Mouse (Mus musculus) lung, embryonic 14.5 days (tissue): ENCODE results near the gene Ostm1. TPM values are rescaled to one million over a fixed set of nuclear protein-coding genes. Genes with fewer than 3 reads are reported as not detected.
A peak's percentile ranks its signal among the peaks of the same experiment; 100 is the strongest.

Experiments used
- ATAC-seq: fragments of 200-750 bp; cut with Nextera tagmentation; 2 replicates; pipeline ENCODE4 v1.8.0; 2017; ENCODE audit warnings: mild to moderate bottlenecking, moderate TSS enrichment, moderate library complexity; ENCODE audit not compliant: insufficient read depth
- DNase-seq: peaks from one replicate; pipeline ENCODE4 v3.0.0-alpha.2; 2015
- H3K27ac ChIP-seq: fragments of 300-500 bp; sonication (generic); 2 replicates; pipeline ENCODE4 v1.5.1; 2014; ENCODE audit warnings: low read depth, mild to moderate bottlenecking, moderate library complexity
- H3K27me3 ChIP-seq: fragments of 300-500 bp; sonication (generic); 2 replicates; pipeline ENCODE4 v1.6.1; 2014; ENCODE audit warnings: low read length, control low read depth; ENCODE audit not compliant: insufficient read depth
- H3K36me3 ChIP-seq: fragments of 300-500 bp; sonication (generic); 2 replicates; pipeline ENCODE4 v1.6.1; 2014; ENCODE audit warnings: control low read depth; ENCODE audit not compliant: insufficient read depth
- H3K4me1 ChIP-seq: fragments of 300-500 bp; sonication (generic); 2 replicates; pipeline ENCODE4 v1.6.1; 2014; ENCODE audit warnings: antibody characterized with exemption, control low read depth; ENCODE audit not compliant: insufficient read depth
- H3K4me2 ChIP-seq: fragments of 300-500 bp; sonication (generic); 2 replicates; pipeline ENCODE4 v1.6.1; 2014; ENCODE audit warnings: mild to moderate bottlenecking
- H3K4me3 ChIP-seq: fragments of 300-500 bp; sonication (generic); 2 replicates; pipeline ENCODE4 v1.5.1; 2014; ENCODE audit warnings: low read depth, low read length
- H3K9ac ChIP-seq: fragments of 300-500 bp; sonication (generic); 2 replicates; pipeline ENCODE4 v1.6.1; 2014
- H3K9me3 ChIP-seq: fragments of 300-500 bp; sonication (generic); 2 replicates; pipeline ENCODE4 v1.6.1; 2016; ENCODE audit warnings: low read depth, low read length, control low read depth
- CTCF ChIP-seq: IDR thresholded peaks from 2 replicates; pipeline ENCODE4 v1.5.1; 2016; ENCODE audit warnings: antibody characterized with exemption, low read depth
- WGBS: fragments of 180-500 bp; shearing (Covaris S2); extraction: QIAGEN DNeasy Blood & Tissue Kit; methylation state at CpG from one replicate; pipeline ENCODE4 v1.1.7; 2014; 5-methylcytosine and 5-hydroxymethylcytosine counted together
- polyA plus RNA-seq: library from polyadenylated mRNA; unstranded; fragments of >200 nt; fragmentation: Nextera tagmentation; extraction: Ambion mirVana; gene quantifications from 2 replicates; pipeline ENCODE4 v1.2.1, GENCODE M21; 2014

The Ostm1 gene
- polyA plus RNA-seq, 1 experiment from 2014 or later, result 10.7 TPM

DNA sequence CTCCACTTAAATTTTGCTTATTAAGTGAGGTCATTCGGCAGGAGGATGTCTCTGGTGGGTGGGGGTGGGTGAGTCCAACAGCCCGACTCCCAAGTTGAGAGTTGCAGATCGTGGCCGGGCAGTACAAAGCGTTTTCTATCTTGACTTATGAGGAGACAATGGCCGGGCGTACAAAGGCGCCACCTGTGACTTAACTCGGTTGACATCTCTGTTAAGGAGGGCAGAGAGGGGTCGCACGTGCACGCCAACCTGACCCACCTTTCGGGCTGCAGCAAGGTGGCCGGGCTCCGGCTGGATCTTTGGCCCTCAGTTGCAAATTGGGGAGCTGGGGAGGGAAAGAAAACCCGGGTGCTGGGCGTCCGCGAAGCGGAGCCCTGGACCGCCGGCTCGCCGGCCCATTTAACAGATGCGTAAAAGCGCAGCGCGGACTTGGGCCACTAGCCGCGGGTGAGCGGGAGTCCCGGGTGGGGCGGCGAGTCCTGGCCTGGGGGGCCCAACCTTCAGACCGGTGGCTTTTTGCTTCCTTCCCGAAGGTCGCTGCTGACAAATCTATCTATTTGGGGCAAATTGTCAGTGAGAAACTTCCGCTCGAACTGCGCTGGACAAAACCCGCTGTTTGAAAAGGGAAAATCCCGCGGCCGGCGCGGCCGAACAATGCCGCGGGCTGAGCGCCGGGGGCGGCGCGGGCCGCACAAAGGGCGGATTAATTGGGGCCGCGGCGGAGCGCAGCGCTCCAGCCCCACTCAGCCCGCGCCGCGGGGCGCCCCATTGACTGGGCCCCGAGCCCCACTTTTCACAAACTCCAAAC is 7.8 kb downstream of the Ostm1 start:
- peak overlapping the region; percentile 45 for H3K4me2 ChIP-seq
- H3K9me3 ChIP-seq, result no peaks in the 10 kb centered on the region
- no peaks in the 10 kb centered on the region for H3K36me3 ChIP-seq
- no peak overlapping the region for H3K27ac ChIP-seq
- peak overlapping the region; percentile 28 for H3K4me3 ChIP-seq
- H3K27me3 ChIP-seq, result peaks cover 96% of the 10 kb centered on the region
- no peak overlapping the region; the same call in 1 of the 2 replicates for H3K9ac ChIP-seq
- no peak for ATAC-seq
- no peaks in the 10 kb centered on the region for H3K4me1 ChIP-seq
- under 1% methylated on average over 67 of the region's 67 CpGs for WGBS
- DNase-seq, result no peak
- TF ChIP-seq CTCF, result no peak

DNA sequence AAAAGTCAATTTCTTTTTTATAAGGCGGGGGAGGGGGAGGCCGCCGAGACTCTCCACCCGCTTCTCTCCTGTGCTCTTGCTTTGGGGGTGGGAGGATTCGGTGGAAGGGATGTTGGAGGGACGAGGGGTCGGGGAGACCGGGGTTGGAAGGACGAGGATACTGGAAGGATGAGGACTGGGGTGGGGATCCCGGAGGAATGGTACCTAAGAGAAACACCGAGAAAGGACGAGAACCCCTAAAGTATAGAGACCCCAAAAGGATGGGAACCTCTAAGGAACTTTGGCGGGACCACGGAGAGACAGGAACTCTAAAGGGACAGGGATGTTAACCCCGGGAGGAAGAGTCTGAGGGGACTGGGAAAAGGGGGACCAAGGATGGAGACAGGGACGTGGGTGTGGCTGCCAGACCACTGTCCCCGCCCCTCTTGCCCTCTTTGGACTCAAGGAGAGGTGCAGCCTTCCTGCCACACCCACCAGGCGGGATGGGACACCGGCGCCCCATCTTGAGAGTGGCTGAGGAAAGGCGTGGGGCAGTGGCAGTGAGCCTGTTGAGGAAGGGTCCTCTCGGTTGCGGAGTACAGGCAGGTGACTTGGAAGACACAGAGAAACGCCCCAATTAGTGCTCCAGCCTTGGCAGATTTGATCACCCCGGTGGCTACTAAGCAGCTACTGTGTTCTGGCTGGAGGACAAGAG is 8.5 kb downstream of the Ostm1 start:
- DNase-seq (no peak), ATAC-seq (no peak)
- WGBS, result under 1% methylated on average over 25 of the region's 25 CpGs
- Histone ChIP-seq H3K27ac (no peak overlapping the region), H3K4me2 (peak overlapping the region; percentile 45), H3K9ac (no peak overlapping the region), H3K4me3 (peak overlapping the region; percentile 28), H3K27me3 (peaks cover 89% of the 10 kb centered on the region), H3K36me3 (no peaks in the 10 kb centered on the region), H3K4me1 (no peaks in the 10 kb centered on the region), H3K9me3 (no peaks in the 10 kb centered on the region)
- TF ChIP-seq CTCF, result no peak

DNA sequence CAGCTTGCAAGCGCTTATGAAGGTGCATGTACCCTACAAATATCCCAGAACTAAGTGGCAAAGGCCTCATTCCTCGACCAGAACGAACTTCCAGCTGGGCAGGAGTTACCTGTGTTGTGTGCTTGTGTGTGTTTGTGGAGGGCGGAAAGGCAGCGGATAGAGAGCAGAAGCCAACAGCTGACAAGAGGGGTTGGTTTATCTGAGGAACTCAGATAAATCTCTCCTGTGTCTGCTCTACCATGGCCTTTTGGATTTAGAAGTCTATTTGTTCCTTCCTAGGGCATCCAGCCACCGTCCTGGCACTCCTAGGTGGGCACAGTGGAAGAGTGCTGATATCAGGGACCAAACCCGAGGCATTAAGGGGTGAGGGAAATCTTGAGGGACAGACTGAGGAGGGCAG is 9.6 kb downstream of the Ostm1 start:
- Histone ChIP-seq H3K4me1 (no peaks in the 10 kb centered on the region), H3K36me3 (no peaks in the 10 kb centered on the region), H3K27ac (no peak overlapping the region), H3K4me2 (no peak overlapping the region), H3K27me3 (peaks cover 84% of the 10 kb centered on the region), H3K9me3 (no peaks in the 10 kb centered on the region), H3K4me3 (no peak overlapping the region), H3K9ac (no peak overlapping the region)
- ATAC-seq, result no peak
- no peak for DNase-seq
- WGBS, result 9% methylated on average over 7 of the region's 7 CpGs
- TF ChIP-seq CTCF, result no peak

DNA sequence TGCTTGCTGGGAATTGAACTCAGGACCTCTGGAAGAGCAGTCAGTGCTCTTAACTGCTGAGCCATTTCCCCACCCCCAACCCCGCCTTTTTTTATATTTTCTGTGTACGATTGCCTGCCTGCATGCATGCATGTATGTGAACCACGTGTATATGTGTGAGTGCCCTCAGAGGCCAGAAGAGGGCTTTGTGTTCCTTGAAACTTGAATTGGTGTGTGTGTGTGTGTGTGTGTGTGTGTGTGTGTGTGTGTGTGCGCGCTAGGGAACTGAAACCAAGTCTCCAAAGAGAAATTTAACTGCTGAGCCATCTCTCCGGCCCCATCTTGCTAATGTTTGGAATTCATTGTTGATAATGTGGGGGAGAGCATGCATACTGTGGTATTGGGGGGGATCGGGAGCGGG is 15.0 kb downstream of the Ostm1 start:
- H3K27ac ChIP-seq, result no peak overlapping the region
- H3K4me2 ChIP-seq, result no peak overlapping the region
- no peaks in the 10 kb centered on the region for H3K36me3 ChIP-seq
- ATAC-seq (no peak), DNase-seq (no peak)
- no peak overlapping the region for H3K4me3 ChIP-seq
- H3K27me3 ChIP-seq, result peaks cover 36% of the 10 kb centered on the region
- TF ChIP-seq CTCF, result no peak
- no peak overlapping the region for H3K9ac ChIP-seq
- H3K9me3 ChIP-seq, result no peaks in the 10 kb centered on the region
- no peaks in the 10 kb centered on the region for H3K4me1 ChIP-seq
- WGBS, result 71% methylated on average over 8 of the region's 8 CpGs

DNA sequence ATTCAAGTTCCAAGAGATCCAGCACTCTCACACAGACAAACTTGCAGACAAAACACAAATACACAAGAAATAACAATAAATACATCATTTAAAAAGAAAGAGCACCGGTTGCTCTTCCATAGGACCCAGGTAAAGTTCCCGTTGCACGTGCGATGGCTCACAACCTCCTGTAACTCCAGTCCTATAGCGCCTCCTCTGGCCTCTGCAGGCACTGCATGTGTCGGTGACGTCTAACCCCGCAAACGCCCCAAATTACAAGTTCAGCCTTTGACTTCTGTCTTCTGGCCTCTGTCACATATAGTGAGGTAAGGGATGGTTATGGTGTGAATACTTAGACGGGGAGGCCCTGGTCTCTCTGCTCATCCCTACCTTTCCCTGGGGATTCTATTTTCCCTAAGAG is 17.9 kb downstream of the Ostm1 start:
- H3K27me3 ChIP-seq, result peaks cover 15% of the 10 kb centered on the region; the same call in 1 of the 2 replicates
- H3K9me3 ChIP-seq, result peaks cover 4% of the 10 kb centered on the region; the same call in 1 of the 2 replicates
- H3K4me3 ChIP-seq, result no peak overlapping the region
- peak; percentile 63 for TF ChIP-seq CTCF
- WGBS, result 15% methylated on average over 10 of the region's 10 CpGs
- H3K9ac ChIP-seq, result no peak overlapping the region
- no peaks in the 10 kb centered on the region for H3K4me1 ChIP-seq
- no peak for DNase-seq
- H3K4me2 ChIP-seq, result no peak overlapping the region
- no peak for ATAC-seq
- H3K36me3 ChIP-seq, result no peaks in the 10 kb centered on the region
- no peak overlapping the region for H3K27ac ChIP-seq

DNA sequence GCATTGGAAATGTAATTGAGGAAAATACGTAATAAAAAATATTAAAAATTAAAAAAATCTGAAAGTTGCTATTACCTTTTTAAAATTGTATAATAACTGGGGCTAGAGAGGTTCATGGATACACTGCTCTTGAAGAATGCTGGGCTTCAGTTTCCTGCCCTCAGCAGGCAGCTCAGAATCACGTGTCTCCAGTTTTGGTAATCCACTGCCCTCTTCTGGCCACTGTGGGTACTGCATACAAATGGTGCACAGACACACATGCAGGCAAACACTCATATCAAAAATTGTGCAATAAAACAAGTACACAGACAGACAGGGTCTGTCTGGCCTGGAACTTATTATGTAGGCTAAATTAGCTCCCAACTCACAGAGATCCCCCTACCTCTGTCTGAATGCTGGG is 21.3 kb downstream of the Ostm1 start:
- no peak overlapping the region for H3K9ac ChIP-seq
- ATAC-seq (no peak), DNase-seq (no peak)
- H3K9me3 ChIP-seq, result peaks cover 4% of the 10 kb centered on the region; the same call in 1 of the 2 replicates
- no peak overlapping the region for H3K27ac ChIP-seq
- WGBS, result 68% methylated on average over 2 of the region's 2 CpGs
- H3K36me3 ChIP-seq, result no peaks in the 10 kb centered on the region
- no peak overlapping the region for H3K4me3 ChIP-seq
- peaks cover 21% of the 10 kb centered on the region; the same call in 1 of the 2 replicates for H3K27me3 ChIP-seq
- no peaks in the 10 kb centered on the region for H3K4me1 ChIP-seq
- TF ChIP-seq CTCF, result peak; percentile 65
- H3K4me2 ChIP-seq, result no peak overlapping the region

DNA sequence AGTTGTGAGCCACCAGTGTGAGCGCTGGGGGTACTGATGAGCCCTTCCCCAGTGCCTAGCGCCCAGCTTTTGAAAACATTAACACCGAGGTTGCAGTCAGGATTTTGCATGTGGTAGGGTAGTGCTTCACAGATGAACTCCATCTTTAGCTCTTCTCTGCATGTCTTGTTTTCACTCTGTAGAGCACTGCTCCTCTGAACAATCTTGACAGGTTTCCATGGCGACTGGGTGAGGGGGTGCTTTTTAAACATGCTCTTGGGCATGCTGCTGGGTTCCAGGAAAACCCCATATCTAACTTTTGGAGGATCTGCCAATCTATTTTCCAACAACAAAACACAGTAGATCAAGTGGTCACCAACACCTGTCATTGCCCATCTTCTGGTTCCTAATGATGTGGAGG is 23.1 kb downstream of the Ostm1 start:
- Histone ChIP-seq H3K4me2 (no peak overlapping the region), H3K4me1 (no peaks in the 10 kb centered on the region), H3K9ac (no peak overlapping the region), H3K27ac (no peak overlapping the region), H3K36me3 (no peaks in the 10 kb centered on the region), H3K27me3 (peaks cover 37% of the 10 kb centered on the region), H3K9me3 (peaks cover 4% of the 10 kb centered on the region; the same call in 1 of the 2 replicates), H3K4me3 (no peak overlapping the region)
- no peak for TF ChIP-seq CTCF
- 62% methylated on average over 4 of the region's 4 CpGs for WGBS
- no peak for DNase-seq
- ATAC-seq, result no peak
